Mouse (Mus musculus) kidney, adult 2 months (tissue): Measurements from ENCODE around the gene Tgfbr1. TPM values are rescaled to one million over a fixed set of nuclear protein-coding genes. Genes with fewer than 3 reads are reported as not detected.

Experiments used
- DNase-seq: peaks from one replicate; pipeline ENCODE4 v3.0.0; 2021
- H3K27ac ChIP-seq: fragments of 200-500 bp; 2 replicates; pipeline ENCODE4 v1.5.1; 2012; ENCODE audit warnings: low read depth, low read length, control low read depth, inconsistent platforms; ENCODE audit not compliant: insufficient read depth
- H3K27me3 ChIP-seq: fragments of 200-500 bp; replicated peaks from 2 replicates; pipeline ENCODE4 v1.6.1; 2012; ENCODE audit warnings: mild to moderate bottlenecking, moderate library complexity, low read length, inconsistent platforms; ENCODE audit not compliant: control insufficient read depth, insufficient read depth
- H3K36me3 ChIP-seq: fragments of 200-500 bp; 2 replicates; pipeline ENCODE4 v1.6.1; 2012; ENCODE audit warnings: mild to moderate bottlenecking, moderate library complexity, low read length, inconsistent platforms; ENCODE audit not compliant: control insufficient read depth, insufficient read depth
- H3K4me1 ChIP-seq: fragments of 200-500 bp; 2 replicates; pipeline ENCODE4 v1.6.1; 2011; ENCODE audit warnings: low read length; ENCODE audit not compliant: control insufficient read depth, insufficient read depth
- H3K4me3 ChIP-seq: fragments of 200-500 bp; 2 replicates; pipeline ENCODE4 v1.5.1; 2011; ENCODE audit warnings: mild to moderate bottlenecking, low read depth, low read length, control low read depth; ENCODE audit not compliant: insufficient read depth
- CTCF ChIP-seq: fragments of 200-500 bp; conservative IDR thresholded peaks from 2 replicates; pipeline ENCODE4 v1.5.1; 2011; ENCODE audit warnings: low read depth, mild to moderate bottlenecking, control low read depth, low read length, moderate library complexity, mixed read lengths; ENCODE audit not compliant: insufficient read depth, insufficient read length
- POLR2A ChIP-seq: fragments of 200-500 bp; IDR thresholded peaks from one replicate; pipeline ENCODE4 v1.6.1; 2011; ENCODE audit warnings: low read depth, low read length, control low read depth
- WGBS: fragments of 180-500 bp; shearing (Covaris S2); methylation state at CpG from one replicate; pipeline ENCODE4 v1.1.7; 2018; 5-methylcytosine and 5-hydroxymethylcytosine counted together
- polyA plus RNA-seq: library from polyadenylated mRNA; depleted of rRNA; stranded (reverse); fragments of >200 nt; gene quantifications from 2 replicates; pipeline ENCODE4 v1.2.3, GENCODE M21; 2012; rRNA removed

Tgfbr1 gene
- polyA plus RNA-seq, 1 experiment, result 10.8 TPM

DNA sequence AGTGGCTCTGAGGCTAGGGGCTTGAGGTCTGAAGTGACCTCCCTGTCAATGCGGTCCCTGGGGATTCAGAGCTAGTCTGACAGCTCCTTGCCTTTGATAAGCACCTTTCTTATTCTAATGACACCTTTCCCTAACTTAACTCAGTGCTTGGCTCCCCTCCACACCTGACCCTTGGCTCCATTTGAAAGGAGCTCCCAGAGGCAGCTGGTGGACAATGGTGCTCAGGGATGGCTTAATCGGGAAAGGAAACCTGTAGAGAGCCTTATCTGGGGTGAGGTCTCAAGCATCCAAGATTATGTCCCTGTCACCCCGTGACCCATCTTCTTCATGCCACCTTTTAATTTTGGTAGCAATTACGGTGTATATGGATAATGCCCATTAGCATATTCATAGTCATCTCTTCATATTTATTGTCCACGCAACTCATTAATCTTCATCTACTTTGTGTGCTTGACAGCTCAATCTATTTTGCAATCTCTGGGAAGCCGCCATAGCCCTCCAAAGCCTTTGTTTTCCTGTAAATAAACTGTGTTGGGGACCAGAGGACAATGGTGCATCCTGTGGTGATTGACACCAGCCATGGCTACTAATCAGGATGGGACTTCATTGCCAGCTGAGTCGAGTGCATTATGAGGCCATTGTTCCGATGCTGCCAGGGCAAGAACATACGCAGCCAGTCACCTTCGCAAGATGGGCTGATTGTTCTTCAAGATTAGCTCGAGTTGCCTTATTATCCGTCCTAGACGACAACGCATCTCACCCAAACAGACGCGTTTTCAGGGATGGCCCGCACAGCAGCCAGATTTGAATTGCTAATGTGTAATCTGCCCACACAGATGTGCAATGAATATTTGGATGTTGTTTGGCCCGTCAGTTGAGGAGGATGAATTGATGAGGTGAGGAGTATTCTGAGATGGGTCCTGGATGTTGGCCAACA lies 96.8 kb downstream of the Tgfbr1 start:
- H3K27ac ChIP-seq, result no peak overlapping the region

More for the DNA sequence above, 96.8 kb downstream of the Tgfbr1 start:
- no peak for DNase-seq
- no peaks in the 10 kb centered on the region for H3K4me1 ChIP-seq
- H3K36me3 ChIP-seq, result no peaks in the 10 kb centered on the region
- H3K4me3 ChIP-seq, result no peak overlapping the region
- WGBS, result 27% methylated on average over 18 of the region's 18 CpGs
- TF ChIP-seq POLR2A (no peak), CTCF (no peak)
- no peaks in the 10 kb centered on the region for H3K27me3 ChIP-seq

Other genes starting within 250 kb of the Tgfbr1 start
- gene Col15a1, start 145.1 kb upstream of the Tgfbr1 start, polyA plus RNA-seq, result 50.0 and 59.5 TPM in 2 replicates
- gene Alg2, start 121.1 kb downstream of the Tgfbr1 start, polyA plus RNA-seq, result 21.6 and 24.2 TPM in 2 replicates
- 164 and 201 TPM in 2 replicates for gene Sec61b, start 121.4 kb downstream of the Tgfbr1 start, polyA plus RNA-seq